Mouse (Mus musculus) myocyte (in vitro differentiated cells): Measurements from ENCODE around the gene Hebp1. TPM values are rescaled to one million over a fixed set of nuclear protein-coding genes. Genes with fewer than 3 reads are reported as not detected.

Experiments
- H3K27me3 ChIP-seq: one replicate; pipeline ENCODE4 v1.6.1; 2011; ENCODE audit not compliant: control insufficient read depth, insufficient read depth, insufficient read length
- H3K36me3 ChIP-seq: one replicate; pipeline ENCODE4 v1.6.1; 2011; ENCODE audit not compliant: control insufficient read depth, insufficient read depth
- H3K4me2 ChIP-seq: one replicate; pipeline ENCODE4 v1.6.1; 2011; ENCODE audit warnings: low read depth, control low read depth
- H3K4me3 ChIP-seq: one replicate; pipeline ENCODE4 v1.5.1; 2011; ENCODE audit warnings: mild to moderate bottlenecking, control low read depth, moderate library complexity
- H3K79me2 ChIP-seq: one replicate; pipeline ENCODE4 v1.6.1; 2011; ENCODE audit not compliant: control insufficient read depth, insufficient read depth
- H3ac ChIP-seq: one replicate; pipeline ENCODE4 v1.6.1; 2011; ENCODE audit not compliant: control insufficient read depth, insufficient read length
- CEBPB ChIP-seq: IDR thresholded peaks from 2 replicates; pipeline ENCODE4 v1.6.1; 2011; ENCODE audit warnings: mild to moderate bottlenecking, moderate library complexity; ENCODE audit not compliant: poor library complexity, insufficient read depth, severe bottlenecking
- E2F4 ChIP-seq: IDR thresholded peaks from one replicate; pipeline ENCODE4 v1.6.1; 2011; ENCODE audit warnings: mild to moderate bottlenecking, control low read depth, moderate library complexity; ENCODE audit not compliant: insufficient read depth
- MAX ChIP-seq: IDR thresholded peaks from one replicate; pipeline ENCODE4 v1.6.1; 2011; ENCODE audit warnings: low read depth, mild to moderate bottlenecking, control low read depth
- MYOD1 ChIP-seq, 3 experiments: IDR thresholded peaks; one replicate each; pipeline ENCODE4 v1.6.1; 2011; ENCODE audit warnings: control low read depth in 2 of 3, low read depth in 2 of 3, mild to moderate bottlenecking in 2 of 3, moderate library complexity in 1 of 3; ENCODE audit not compliant: insufficient read length in 2 of 3, control insufficient read depth in 1 of 3
- MYOG ChIP-seq, 3 experiments: IDR thresholded peaks; one replicate each; pipeline ENCODE4 v1.6.1; 2011; ENCODE audit warnings: control low read depth in 2 of 3, low read depth in 2 of 3, mild to moderate bottlenecking in 2 of 3; ENCODE audit not compliant: insufficient read length in 2 of 3, control insufficient read depth in 1 of 3, insufficient read depth in 1 of 3
- POLR2A ChIP-seq: IDR thresholded peaks from one replicate; pipeline ENCODE4 v1.6.1; 2011; ENCODE audit warnings: low read depth, mild to moderate bottlenecking, control low read depth, moderate library complexity; ENCODE audit not compliant: insufficient read length
- POLR2AphosphoS2 ChIP-seq: IDR thresholded peaks from one replicate; pipeline ENCODE4 v1.6.1; 2011; ENCODE audit warnings: low read depth, control low read depth; ENCODE audit not compliant: insufficient read length
- REST ChIP-seq: IDR thresholded peaks from one replicate; pipeline ENCODE4 v1.6.1; 2011; ENCODE audit warnings: mild to moderate bottlenecking, control low read depth, moderate library complexity; ENCODE audit not compliant: insufficient read depth, insufficient read length
- SRF ChIP-seq: IDR thresholded peaks from one replicate; pipeline ENCODE4 v1.6.1; 2011; ENCODE audit warnings: low read depth; ENCODE audit not compliant: control insufficient read depth, insufficient read length
- TCF12 ChIP-seq: IDR thresholded peaks from one replicate; pipeline ENCODE4 v1.6.1; 2011; ENCODE audit warnings: mild to moderate bottlenecking, control low read depth; ENCODE audit not compliant: poor library complexity, insufficient read depth, severe bottlenecking
- TCF3 ChIP-seq: IDR thresholded peaks from one replicate; pipeline ENCODE4 v1.6.1; 2011; ENCODE audit warnings: low read depth, control low read depth; ENCODE audit not compliant: insufficient read length
- USF1 ChIP-seq: IDR thresholded peaks from one replicate; pipeline ENCODE4 v1.6.1; 2011; ENCODE audit warnings: low read depth, mild to moderate bottlenecking, control low read depth, moderate library complexity
- polyA plus RNA-seq: library from polyadenylated mRNA; unstranded; fragments of >200 nt; fragmentation: generic; extraction: Trizol; gene quantifications from one replicate; pipeline ENCODE4 v1.2.1, GENCODE M21; 2012; ENCODE audit warnings: missing spikeins

The Hebp1 gene
- polyA plus RNA-seq, 1 experiment, result 30.5 TPM

GRCm38 (mm10) chr6:135148506-135148905, 49.3 kb downstream of the Hebp1 start:
- Histone ChIP-seq H3K36me3 (no peaks in the 10 kb centered on the region), H3K4me2 (no peak overlapping the region), H3ac (no peak overlapping the region), H3K79me2 (no peaks in the 10 kb centered on the region), H3K4me3 (no peak overlapping the region), H3K27me3 (no peaks in the 10 kb centered on the region)
- TF ChIP-seq MAX, result no peak
- no peak for TF ChIP-seq TCF12
- TF ChIP-seq USF1, result no peak

GRCm38 (mm10) chr6:135145976-135146375, 51.8 kb downstream of the Hebp1 start:
- Histone ChIP-seq H3ac (no peak overlapping the region), H3K27me3 (no peaks in the 10 kb centered on the region)
- TF ChIP-seq MYOD1 (IDR thresholded peaks at IDR 0.05; ENCODE audit: control insufficient read depth in 1 of 3, insufficient read length in 2 of 3, low read depth in 2 of 3) (no peak), POLR2AphosphoS2 (no peak), TCF3 (no peak), E2F4 (no peak), MAX (no peak), SRF (no peak), MYOG (IDR thresholded peaks at IDR 0.05; ENCODE audit: control insufficient read depth in 1 of 3, insufficient read depth in 1 of 3, insufficient read length in 2 of 3, low read depth in 2 of 3) (no peak), CEBPB (no peak), USF1 (no peak)

GRCm38 (mm10) chr6:135144516-135144915, 53.3 kb downstream of the Hebp1 start:
- TF ChIP-seq TCF3 (no peak), CEBPB (no peak), POLR2A (no peak), MYOD1 (IDR thresholded peaks at IDR 0.05; ENCODE audit: control insufficient read depth in 1 of 3, insufficient read length in 2 of 3, low read depth in 2 of 3) (no peak), USF1 (no peak), SRF (no peak), MYOG (IDR thresholded peaks at IDR 0.05; ENCODE audit: control insufficient read depth in 1 of 3, insufficient read depth in 1 of 3, insufficient read length in 2 of 3, low read depth in 2 of 3) (no peak), POLR2AphosphoS2 (no peak), REST (no peak), MAX (no peak), E2F4 (no peak), TCF12 (no peak)
- H3K27me3 ChIP-seq, result no peaks in the 10 kb centered on the region
- H3K36me3 ChIP-seq, result no peaks in the 10 kb centered on the region
- H3K79me2 ChIP-seq, result no peaks in the 10 kb centered on the region
- no peak overlapping the region for H3K4me3 ChIP-seq
- H3ac ChIP-seq, result no peak overlapping the region
- no peak overlapping the region for H3K4me2 ChIP-seq

More at GRCm38 (mm10) chr6:135145976-135146375, 51.8 kb downstream of the Hebp1 start:
- Histone ChIP-seq H3K4me2 (no peak overlapping the region), H3K36me3 (no peaks in the 10 kb centered on the region), H3K4me3 (no peak overlapping the region), H3K79me2 (no peaks in the 10 kb centered on the region)

GRCm38 (mm10) chr6:135143151-135143550, 54.7 kb downstream of the Hebp1 start:
- no peaks in the 10 kb centered on the region for H3K36me3 ChIP-seq
- TF ChIP-seq TCF3, result no peak
- no peak for TF ChIP-seq MYOG (IDR thresholded peaks at IDR 0.05; ENCODE audit: control insufficient read depth in 1 of 3, insufficient read depth in 1 of 3, insufficient read length in 2 of 3, low read depth in 2 of 3)
- no peak for TF ChIP-seq POLR2AphosphoS2
- TF ChIP-seq MAX, result no peak
- no peak for TF ChIP-seq TCF12
- TF ChIP-seq CEBPB, result no peak
- TF ChIP-seq E2F4, result no peak
- TF ChIP-seq SRF, result no peak
- TF ChIP-seq MYOD1 (IDR thresholded peaks at IDR 0.05; ENCODE audit: control insufficient read depth in 1 of 3, insufficient read length in 2 of 3, low read depth in 2 of 3), result no peak
- TF ChIP-seq POLR2A, result no peak

GRCm38 (mm10) chr6:135141451-135142147, 56.2 kb downstream of the Hebp1 start:
- TF ChIP-seq MAX (no peak), E2F4 (no peak), SRF (no peak), TCF12 (no peak), REST (no peak), POLR2A (no peak), MYOG (IDR thresholded peaks at IDR 0.05; ENCODE audit: control insufficient read depth in 1 of 3, insufficient read depth in 1 of 3, insufficient read length in 2 of 3, low read depth in 2 of 3) (no peak), USF1 (no peak), POLR2AphosphoS2 (no peak), CEBPB (no peak), MYOD1 (IDR thresholded peaks at IDR 0.05; ENCODE audit: control insufficient read depth in 1 of 3, insufficient read length in 2 of 3, low read depth in 2 of 3) (no peak), TCF3 (no peak)
- H3K79me2 ChIP-seq, result no peaks in the 10 kb centered on the region
- no peaks in the 10 kb centered on the region for H3K27me3 ChIP-seq
- no peaks in the 10 kb centered on the region for H3K36me3 ChIP-seq
- peak overlapping the region; percentile 50 for H3K4me2 ChIP-seq
- no peak overlapping the region for H3K4me3 ChIP-seq
- no peak overlapping the region for H3ac ChIP-seq

More at GRCm38 (mm10) chr6:135143151-135143550, 54.7 kb downstream of the Hebp1 start:
- Histone ChIP-seq H3ac (no peak overlapping the region), H3K4me3 (no peak overlapping the region), H3K79me2 (no peaks in the 10 kb centered on the region), H3K4me2 (no peak overlapping the region), H3K27me3 (no peaks in the 10 kb centered on the region)
